Mouse (Mus musculus): ENCODE measurements around the gene Vsnl1. TPM values are rescaled to one million over a fixed set of nuclear protein-coding genes. Genes with fewer than 3 reads are reported as not detected.

Vsnl1 gene
- polyA plus RNA-seq, 1 experiment = not detected

GRCm38 (mm10) chr12:11349870-11350269 is 86.5 kb downstream of the Vsnl1 start:
- TF ChIP-seq CTCF (IDR thresholded peaks at IDR 0.05; ENCODE audit: control insufficient read depth, insufficient read depth, insufficient replicate concordance, low read depth, low read length) (no peak), POLR2A (IDR thresholded peaks at IDR 0.05; ENCODE audit: control insufficient read depth, low read depth, low read length) (no peak)
- no peak overlapping the region for H3K4me3 ChIP-seq (ENCODE audit: control insufficient read depth, low read depth, low read length)
- H3K27me3 ChIP-seq (ENCODE audit: control insufficient read depth, insufficient read depth, low read length) = no peaks in the 10 kb centered on the region
- no peaks in the 10 kb centered on the region for H3K4me1 ChIP-seq (ENCODE audit: control insufficient read depth, insufficient read depth, low read length)
- H3K36me3 ChIP-seq (ENCODE audit: control insufficient read depth, insufficient read depth, low read length) = no peaks in the 10 kb centered on the region
- H3K27ac ChIP-seq (ENCODE audit: control insufficient read depth, insufficient read depth, low read depth, low read length) = no peak overlapping the region

DNA sequence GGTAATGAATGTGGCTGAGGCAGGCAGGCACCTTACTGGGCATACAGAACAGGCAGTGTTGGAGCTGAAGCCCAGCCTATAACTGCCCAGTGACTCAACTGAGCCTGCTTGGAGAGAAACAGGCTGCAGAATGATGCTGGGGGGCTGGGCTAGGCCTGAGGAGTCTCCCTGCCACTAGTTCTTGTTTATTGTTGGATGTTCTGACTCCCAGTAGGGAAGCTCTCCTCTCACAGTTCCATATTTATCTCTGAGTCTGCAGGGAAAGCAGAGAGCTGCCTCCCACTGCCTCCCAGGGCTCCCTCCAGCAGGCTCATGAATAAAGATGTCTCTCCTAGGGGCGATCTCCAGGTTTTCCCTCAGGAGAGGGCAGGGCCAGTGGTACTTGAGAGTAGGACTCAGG is 88.0 kb downstream of the Vsnl1 start:
- Histone ChIP-seq H3K27ac (ENCODE audit: control insufficient read depth, insufficient read depth, low read depth, low read length) (no peak overlapping the region), H3K4me3 (ENCODE audit: control insufficient read depth, low read depth, low read length) (no peak overlapping the region), H3K36me3 (ENCODE audit: control insufficient read depth, insufficient read depth, low read length) (no peaks in the 10 kb centered on the region), H3K27me3 (ENCODE audit: control insufficient read depth, insufficient read depth, low read length) (no peaks in the 10 kb centered on the region), H3K4me1 (ENCODE audit: control insufficient read depth, insufficient read depth, low read length) (no peaks in the 10 kb centered on the region)
- TF ChIP-seq POLR2A (IDR thresholded peaks at IDR 0.05; ENCODE audit: control insufficient read depth, low read depth, low read length) = no peak
- no peak for TF ChIP-seq CTCF (IDR thresholded peaks at IDR 0.05; ENCODE audit: control insufficient read depth, insufficient read depth, insufficient replicate concordance, low read depth, low read length)

DNA sequence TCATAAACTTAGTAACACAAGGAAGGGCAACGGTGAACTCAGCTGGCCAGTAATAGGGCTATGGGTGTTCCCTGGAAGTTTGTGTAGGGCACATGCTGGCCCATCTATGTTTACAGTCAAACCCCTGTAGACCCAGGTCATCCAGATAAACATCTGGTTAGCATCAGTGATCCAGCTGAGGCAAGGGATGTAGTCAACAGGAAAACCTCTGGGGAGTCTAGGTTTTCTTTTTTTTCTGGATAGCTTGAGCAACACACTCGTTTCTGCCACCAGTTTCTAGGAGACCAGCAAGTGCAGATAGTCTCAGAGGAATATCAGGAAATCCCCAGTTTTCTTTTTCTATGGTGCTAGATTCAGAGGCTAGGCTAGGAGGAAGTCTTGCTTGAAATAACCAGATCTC is 90.5 kb downstream of the Vsnl1 start:
- Histone ChIP-seq H3K36me3 (ENCODE audit: control insufficient read depth, insufficient read depth, low read length) (no peaks in the 10 kb centered on the region), H3K27ac (ENCODE audit: control insufficient read depth, insufficient read depth, low read depth, low read length) (no peak overlapping the region), H3K27me3 (ENCODE audit: control insufficient read depth, insufficient read depth, low read length) (no peaks in the 10 kb centered on the region), H3K4me1 (ENCODE audit: control insufficient read depth, insufficient read depth, low read length) (no peaks in the 10 kb centered on the region), H3K4me3 (ENCODE audit: control insufficient read depth, low read depth, low read length) (no peak overlapping the region)
- TF ChIP-seq CTCF (IDR thresholded peaks at IDR 0.05; ENCODE audit: control insufficient read depth, insufficient read depth, insufficient replicate concordance, low read depth, low read length) (no peak), POLR2A (IDR thresholded peaks at IDR 0.05; ENCODE audit: control insufficient read depth, low read depth, low read length) (no peak)

GRCm38 (mm10) chr12:11342020-11342600 is 94.3 kb downstream of the Vsnl1 start:
- H3K27me3 ChIP-seq (ENCODE audit: control insufficient read depth, insufficient read depth, low read length) = no peaks in the 10 kb centered on the region
- no peak overlapping the region for H3K27ac ChIP-seq (ENCODE audit: control insufficient read depth, insufficient read depth, low read depth, low read length)
- no peaks in the 10 kb centered on the region for H3K4me1 ChIP-seq (ENCODE audit: control insufficient read depth, insufficient read depth, low read length)
- TF ChIP-seq CTCF (IDR thresholded peaks at IDR 0.05; ENCODE audit: control insufficient read depth, insufficient read depth, insufficient replicate concordance, low read depth, low read length) (no peak), POLR2A (IDR thresholded peaks at IDR 0.05; ENCODE audit: control insufficient read depth, low read depth, low read length) (no peak)
- no peaks in the 10 kb centered on the region for H3K36me3 ChIP-seq (ENCODE audit: control insufficient read depth, insufficient read depth, low read length)
- H3K4me3 ChIP-seq (ENCODE audit: control insufficient read depth, low read depth, low read length) = no peak overlapping the region

DNA sequence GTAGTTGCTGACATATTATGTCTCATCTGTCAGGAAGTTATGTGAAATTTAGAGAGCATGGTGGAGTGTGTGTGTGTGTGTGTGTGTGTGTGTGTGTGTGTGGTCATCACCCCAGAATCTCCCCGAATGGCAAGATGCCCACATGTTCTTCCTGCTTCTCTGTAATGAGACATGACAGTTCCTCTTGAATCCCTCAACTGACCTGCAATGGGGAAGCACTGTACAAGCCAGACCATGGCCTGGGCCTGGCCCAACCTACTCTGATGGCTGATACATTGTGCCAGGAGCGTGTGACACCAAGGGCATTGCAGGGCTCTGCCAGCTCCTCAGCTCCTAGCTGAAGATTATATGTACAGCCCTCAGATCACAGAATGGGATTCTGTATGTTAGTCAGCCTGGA is 98.2 kb downstream of the Vsnl1 start:
- no peak for TF ChIP-seq CTCF (IDR thresholded peaks at IDR 0.05; ENCODE audit: control insufficient read depth, insufficient read depth, insufficient replicate concordance, low read depth, low read length)
- TF ChIP-seq POLR2A (IDR thresholded peaks at IDR 0.05; ENCODE audit: control insufficient read depth, low read depth, low read length) = no peak
- Histone ChIP-seq H3K27ac (ENCODE audit: control insufficient read depth, insufficient read depth, low read depth, low read length) (no peak overlapping the region), H3K4me3 (ENCODE audit: control insufficient read depth, low read depth, low read length) (no peak overlapping the region), H3K27me3 (ENCODE audit: control insufficient read depth, insufficient read depth, low read length) (no peaks in the 10 kb centered on the region), H3K4me1 (ENCODE audit: control insufficient read depth, insufficient read depth, low read length) (no peaks in the 10 kb centered on the region; the same call in 1 of the 2 replicates), H3K36me3 (ENCODE audit: control insufficient read depth, insufficient read depth, low read length) (no peaks in the 10 kb centered on the region)

- Histone ChIP-seq H3K4me3 (ENCODE audit: control insufficient read depth, low read depth, low read length) (no peak overlapping the region), H3K4me1 (ENCODE audit: control insufficient read depth, insufficient read depth, low read length) (no peaks in the 10 kb centered on the region; the same call in 1 of the 2 replicates), H3K27ac (ENCODE audit: control insufficient read depth, insufficient read depth, low read depth, low read length) (no peak overlapping the region), H3K36me3 (ENCODE audit: control insufficient read depth, insufficient read depth, low read length) (no peaks in the 10 kb centered on the region), H3K27me3 (ENCODE audit: control insufficient read depth, insufficient read depth, low read length) (no peaks in the 10 kb centered on the region)
- TF ChIP-seq POLR2A (IDR thresholded peaks at IDR 0.05; ENCODE audit: control insufficient read depth, low read depth, low read length) (no peak), CTCF (IDR thresholded peaks at IDR 0.05; ENCODE audit: control insufficient read depth, insufficient read depth, insufficient replicate concordance, low read depth, low read length) (no peak)
These were observed 99.6 kb downstream of the Vsnl1 start for GRCm38 (mm10) chr12:11336845-11337244.

GRCm38 (mm10) chr12:11326483-11326882 is 109.9 kb downstream of the Vsnl1 start:
- no peaks in the 10 kb centered on the region; the same call in 1 of the 2 replicates for H3K4me1 ChIP-seq (ENCODE audit: control insufficient read depth, insufficient read depth, low read length)
- no peaks in the 10 kb centered on the region for H3K36me3 ChIP-seq (ENCODE audit: control insufficient read depth, insufficient read depth, low read length)
- H3K4me3 ChIP-seq (ENCODE audit: control insufficient read depth, low read depth, low read length) = no peak overlapping the region
- no peaks in the 10 kb centered on the region for H3K27me3 ChIP-seq (ENCODE audit: control insufficient read depth, insufficient read depth, low read length)
- no peak overlapping the region for H3K27ac ChIP-seq (ENCODE audit: control insufficient read depth, insufficient read depth, low read depth, low read length)
- TF ChIP-seq POLR2A (IDR thresholded peaks at IDR 0.05; ENCODE audit: control insufficient read depth, low read depth, low read length) = no peak
- no peak for TF ChIP-seq CTCF (IDR thresholded peaks at IDR 0.05; ENCODE audit: control insufficient read depth, insufficient read depth, insufficient replicate concordance, low read depth, low read length)
